Mouse (Mus musculus): ENCODE results near the gene Gm11565. TPM values are rescaled to one million over a fixed set of nuclear protein-coding genes. Genes with fewer than 3 reads are reported as not detected.
"Not testable (repeated sequence)": the region's sequence is repeated elsewhere in the genome, so short reads cannot be mapped to it uniquely, and the experiment has no call there.

Gene Gm11565
- polyA plus RNA-seq (2014; fragmentation: Nextera tagmentation; extraction: Ambion mirVana), result not detected in 2 replicates

DNA sequence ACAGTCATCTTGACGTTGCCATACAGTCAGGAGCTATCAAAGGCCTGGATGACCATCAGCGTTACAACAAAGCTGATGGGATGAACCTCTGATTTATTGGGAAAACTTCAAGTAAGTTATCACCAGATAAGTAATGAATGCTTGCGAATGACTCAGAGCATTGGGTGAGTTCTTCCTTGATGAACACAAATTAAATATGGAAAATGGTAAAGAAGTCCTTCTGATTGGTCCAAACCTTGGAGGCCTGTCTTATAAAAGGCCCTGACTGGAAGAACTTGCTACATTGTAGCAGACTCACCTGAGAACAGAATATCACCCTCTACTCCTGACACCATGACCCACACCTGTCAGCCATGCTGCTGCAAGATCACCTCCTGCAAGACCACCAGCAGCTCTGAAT, at the start of gene Gm11565:
Gm11565 (plus strand) TSS at position 301 of the 400 bp plus-strand sequence.
- no peak within 1 kb of the TSS for H3K4me3 ChIP-seq (ENCODE audit: low read depth, low read length)
- H3K4me2 ChIP-seq, result no peak within 1 kb of the TSS
- no peaks in the 10 kb centered on the region for H3K36me3 ChIP-seq (ENCODE audit: control insufficient read depth, insufficient read depth, low read length)
- no peak within 1 kb of the TSS for H3K9ac ChIP-seq (ENCODE audit: low read length)
- DNase-seq (ENCODE audit: low spot score, missing footprints), result no peak
- ATAC-seq (ENCODE audit: low FRiP score), result no peak
- no peaks in the 10 kb centered on the region for H3K9me3 ChIP-seq (ENCODE audit: control insufficient read depth, low read length)
- H3K4me1 ChIP-seq (ENCODE audit: control insufficient read depth, insufficient read depth, low read length), result no peaks in the 10 kb centered on the region
- H3K27me3 ChIP-seq (ENCODE audit: control insufficient read depth, insufficient read depth, low read length), result no peaks in the 10 kb centered on the region
- H3K27ac ChIP-seq (ENCODE audit: low read depth, low read length), result no peak within 1 kb of the TSS
- 87% methylated on average over 3 of the region's 3 CpGs for WGBS

DNA sequence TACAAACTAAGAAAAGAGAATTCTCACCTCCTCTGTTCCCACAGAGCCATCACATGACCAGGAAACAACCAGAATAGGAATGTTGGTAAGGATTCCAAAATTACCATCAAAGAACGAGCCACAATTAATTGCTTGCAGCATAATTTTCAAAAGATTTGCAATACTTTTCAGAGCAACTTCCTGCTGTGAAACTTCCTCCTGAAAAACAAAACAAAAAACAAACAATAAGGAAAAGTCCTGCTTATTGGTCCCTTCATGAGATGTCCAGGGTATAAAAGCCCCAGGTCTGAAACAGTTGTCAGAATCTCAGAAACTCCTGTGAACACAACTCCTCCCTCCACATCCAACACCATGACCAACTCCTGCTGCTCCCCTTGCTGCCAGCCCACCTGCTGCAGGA, 41.5 kb upstream of the Gm11565 start, which contains the start of gene Krtap9-1:
Krtap9-1 (plus strand) TSS at position 301 of the 400 bp plus-strand sequence.
- ATAC-seq (ENCODE audit: low FRiP score); H3K4me2 ChIP-seq; H3K27ac ChIP-seq (ENCODE audit: low read depth, low read length); H3K9me3 ChIP-seq (ENCODE audit: control insufficient read depth, low read length); H3K4me3 ChIP-seq (ENCODE audit: low read depth, low read length); H3K9ac ChIP-seq (ENCODE audit: low read length); H3K27me3 ChIP-seq (ENCODE audit: control insufficient read depth, insufficient read depth, low read length); DNase-seq (ENCODE audit: low spot score, missing footprints); H3K4me1 ChIP-seq (ENCODE audit: control insufficient read depth, insufficient read depth, low read length); H3K36me3 ChIP-seq (ENCODE audit: control insufficient read depth, insufficient read depth, low read length): not testable (repeated sequence)
- WGBS, result 85% methylated on average over 1 of the region's 1 CpGs

GRCm38 (mm10) chr11:99878887-99879286, 35.7 kb upstream of the Gm11565 start, which contains the start of gene Gm11567:
TSS of gene Gm11567 (plus strand) at chr11:99879187.
- H3K9me3 ChIP-seq (ENCODE audit: control insufficient read depth, low read length); H3K4me3 ChIP-seq (ENCODE audit: low read depth, low read length); H3K36me3 ChIP-seq (ENCODE audit: control insufficient read depth, insufficient read depth, low read length); H3K4me2 ChIP-seq; H3K9ac ChIP-seq (ENCODE audit: low read length); ATAC-seq (ENCODE audit: low FRiP score); H3K27me3 ChIP-seq (ENCODE audit: control insufficient read depth, insufficient read depth, low read length); DNase-seq (ENCODE audit: low spot score, missing footprints); H3K27ac ChIP-seq (ENCODE audit: low read depth, low read length); H3K4me1 ChIP-seq (ENCODE audit: control insufficient read depth, insufficient read depth, low read length): not testable (repeated sequence)
- WGBS, result 56% methylated on average over 1 of the region's 1 CpGs

GRCm38 (mm10) chr11:99907620-99908019, 6.9 kb upstream of the Gm11565 start, which contains the start of gene Krtap31-1:
TSS of gene Krtap31-1 (plus strand) at chr11:99907920.
- Histone ChIP-seq H3K36me3 (ENCODE audit: control insufficient read depth, insufficient read depth, low read length) (no peaks in the 10 kb centered on the region), H3K4me2 (no peak within 1 kb of the TSS), H3K4me1 (ENCODE audit: control insufficient read depth, insufficient read depth, low read length) (no peaks in the 10 kb centered on the region), H3K27me3 (ENCODE audit: control insufficient read depth, insufficient read depth, low read length) (no peaks in the 10 kb centered on the region), H3K9me3 (ENCODE audit: control insufficient read depth, low read length) (no peaks in the 10 kb centered on the region), H3K27ac (ENCODE audit: low read depth, low read length) (no peak within 1 kb of the TSS), H3K9ac (ENCODE audit: low read length) (no peak within 1 kb of the TSS), H3K4me3 (ENCODE audit: low read depth, low read length) (no peak within 1 kb of the TSS)
- ATAC-seq (ENCODE audit: low FRiP score) (no peak), DNase-seq (ENCODE audit: low spot score, missing footprints) (no peak)
- WGBS, result 80% methylated on average over 2 of the region's 2 CpGs

DNA sequence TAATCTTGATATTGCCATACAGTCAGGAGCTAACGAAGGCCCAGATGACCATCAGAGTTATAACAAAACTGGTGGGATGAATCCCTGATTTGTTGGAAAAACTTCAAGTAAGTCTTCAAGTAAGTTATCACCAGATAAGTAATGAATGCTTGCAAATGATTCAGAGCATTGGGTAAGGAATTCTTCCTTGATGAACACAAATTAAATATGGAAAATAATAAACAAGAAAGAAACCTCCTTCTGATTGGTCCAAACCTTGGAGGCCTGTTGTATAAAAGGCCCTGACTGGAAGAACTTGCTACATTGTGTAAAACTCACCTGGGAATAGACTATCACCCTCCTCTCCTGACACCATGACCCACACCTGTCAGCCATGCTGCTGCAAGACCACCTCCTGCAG, 21.4 kb downstream of the Gm11565 start, which contains the start of gene Krtap31-2:
Krtap31-2 (plus strand) TSS at position 301 of the 400 bp plus-strand sequence.
- H3K4me2 ChIP-seq, result no peak within 1 kb of the TSS
- ATAC-seq (ENCODE audit: low FRiP score), result no peak

GRCm38 (mm10) chr11:99937751-99938264, 23.3 kb downstream of the Gm11565 start:
- Histone ChIP-seq H3K4me3 (ENCODE audit: low read depth, low read length) (no peak overlapping the region), H3K36me3 (ENCODE audit: control insufficient read depth, insufficient read depth, low read length) (no peaks in the 10 kb centered on the region), H3K9me3 (ENCODE audit: control insufficient read depth, low read length) (no peaks in the 10 kb centered on the region), H3K4me1 (ENCODE audit: control insufficient read depth, insufficient read depth, low read length) (no peaks in the 10 kb centered on the region), H3K9ac (ENCODE audit: low read length) (no peak overlapping the region), H3K27ac (ENCODE audit: low read depth, low read length) (no peak overlapping the region), H3K4me2 (no peak overlapping the region), H3K27me3 (ENCODE audit: control insufficient read depth, insufficient read depth, low read length) (no peaks in the 10 kb centered on the region)
- ATAC-seq (ENCODE audit: low FRiP score) (no peak), DNase-seq (ENCODE audit: low spot score, missing footprints) (no peak)
- WGBS, result 86% methylated on average over 9 of the region's 9 CpGs

More for the DNA sequence above, 21.4 kb downstream of the Gm11565 start, which contains the start of gene Krtap31-2:
- Histone ChIP-seq H3K4me1 (ENCODE audit: control insufficient read depth, insufficient read depth, low read length) (no peaks in the 10 kb centered on the region), H3K9ac (ENCODE audit: low read length) (no peak within 1 kb of the TSS), H3K4me3 (ENCODE audit: low read depth, low read length) (no peak within 1 kb of the TSS), H3K27ac (ENCODE audit: low read depth, low read length) (no peak within 1 kb of the TSS), H3K27me3 (ENCODE audit: control insufficient read depth, insufficient read depth, low read length) (no peaks in the 10 kb centered on the region), H3K36me3 (ENCODE audit: control insufficient read depth, insufficient read depth, low read length) (no peaks in the 10 kb centered on the region), H3K9me3 (ENCODE audit: control insufficient read depth, low read length) (no peaks in the 10 kb centered on the region)
- DNase-seq (ENCODE audit: low spot score, missing footprints), result no peak
- 86% methylated on average over 1 of the region's 1 CpGs for WGBS

GRCm38 (mm10) chr11:99948175-99948574, 33.6 kb downstream of the Gm11565 start, which contains the start of gene Krtap9-5:
TSS of gene Krtap9-5 (plus strand) at chr11:99948475.
- no peaks in the 10 kb centered on the region for H3K4me1 ChIP-seq (ENCODE audit: control insufficient read depth, insufficient read depth, low read length)
- H3K27ac ChIP-seq (ENCODE audit: low read depth, low read length), result peak within 1 kb of the TSS; percentile 51
- H3K4me2 ChIP-seq, result no peak within 1 kb of the TSS
- H3K9ac ChIP-seq (ENCODE audit: low read length), result no peak within 1 kb of the TSS
- no peak within 1 kb of the TSS for H3K4me3 ChIP-seq (ENCODE audit: low read depth, low read length)
- DNase-seq (ENCODE audit: low spot score, missing footprints), result no peak
- WGBS, result 91% methylated on average over 2 of the region's 2 CpGs
- H3K27me3 ChIP-seq (ENCODE audit: control insufficient read depth, insufficient read depth, low read length), result no peaks in the 10 kb centered on the region
- no peaks in the 10 kb centered on the region for H3K36me3 ChIP-seq (ENCODE audit: control insufficient read depth, insufficient read depth, low read length)
- no peaks in the 10 kb centered on the region for H3K9me3 ChIP-seq (ENCODE audit: control insufficient read depth, low read length)
- no peak for ATAC-seq (ENCODE audit: low FRiP score)

DNA sequence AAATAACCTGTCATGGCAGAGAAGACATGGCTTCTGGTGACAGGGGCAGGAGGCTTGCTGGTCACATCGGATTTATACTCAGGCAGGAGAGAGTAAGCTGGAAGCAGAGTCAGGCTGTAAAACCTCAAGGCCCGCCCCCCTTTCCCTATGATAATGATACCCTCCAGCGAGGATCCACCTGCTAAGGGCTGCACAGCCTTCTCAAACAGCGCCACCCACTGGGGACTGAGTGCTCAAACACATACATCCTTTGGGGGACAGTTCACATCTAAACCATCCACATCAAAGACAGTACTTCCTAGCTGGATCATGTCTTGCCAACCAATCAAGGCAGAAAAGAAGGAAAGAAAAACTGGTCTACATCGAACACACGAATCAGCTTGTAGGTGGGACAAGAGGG, 49.7 kb downstream of the Gm11565 start:
- Histone ChIP-seq H3K9ac (ENCODE audit: low read length) (no peak overlapping the region), H3K4me1 (ENCODE audit: control insufficient read depth, insufficient read depth, low read length) (no peaks in the 10 kb centered on the region), H3K4me3 (ENCODE audit: low read depth, low read length) (no peak overlapping the region), H3K36me3 (ENCODE audit: control insufficient read depth, insufficient read depth, low read length) (no peaks in the 10 kb centered on the region), H3K27me3 (ENCODE audit: control insufficient read depth, insufficient read depth, low read length) (no peaks in the 10 kb centered on the region), H3K27ac (ENCODE audit: low read depth, low read length) (no peak overlapping the region), H3K9me3 (ENCODE audit: control insufficient read depth, low read length) (no peaks in the 10 kb centered on the region), H3K4me2 (no peak overlapping the region)
- DNase-seq (ENCODE audit: low spot score, missing footprints) (no peak), ATAC-seq (ENCODE audit: low FRiP score) (no peak)
- WGBS, result 51% methylated on average over 6 of the region's 6 CpGs

Measured in midbrain, embryonic 11.5 days (tissue).